Mouse (Mus musculus) gastrocnemius, postnatal 25 days (tissue): ENCODE measurements at regions not wholly inside any gene's neighbourhood (a gene's known extent, or its start where the extent isn't known, plus 50 kb on each side); places are given as distances from the start of the nearest gene placed in this dataset.
"Not testable (repeated sequence)": the region's sequence is repeated elsewhere in the genome, so short reads cannot be mapped to it uniquely, and the experiment has no call there.

Experiments
- DNase-seq: peaks from one replicate; pipeline ENCODE4 v3.0.0; 2022

- DNase-seq, result no peak
Measured at GRCm38 (mm10) chr3:22285904-22286303, 209.5 kb downstream of the Tbl1xr1 start.

- DNase-seq, result no peak
Measured at GRCm38 (mm10) chr3:22293466-22293865, 217.0 kb downstream of the Tbl1xr1 start.

- not testable (repeated sequence) for DNase-seq
Measured at GRCm38 (mm10) chr3:22294081-22294480, 217.6 kb downstream of the Tbl1xr1 start.

GRCm38 (mm10) chr3:22296925-22297324, 220.5 kb downstream of the Tbl1xr1 start:
- not testable (repeated sequence) for DNase-seq

GRCm38 (mm10) chr3:22297831-22298230, 221.4 kb downstream of the Tbl1xr1 start:
- not testable (repeated sequence) for DNase-seq

- DNase-seq, result no peak
Measured at GRCm38 (mm10) chr3:22300553-22300952, 224.1 kb downstream of the Tbl1xr1 start.

GRCm38 (mm10) chr3:22301991-22302517, 225.6 kb downstream of the Tbl1xr1 start:
- DNase-seq, result no peak

- no peak for DNase-seq
Measured at GRCm38 (mm10) chr3:22304145-22304544, 227.7 kb downstream of the Tbl1xr1 start.

GRCm38 (mm10) chr3:22306624-22307023, 230.2 kb downstream of the Tbl1xr1 start:
- no peak for DNase-seq

- peak; percentile 22 for DNase-seq
Measured at GRCm38 (mm10) chr3:22308962-22309361, 232.5 kb downstream of the Tbl1xr1 start.

GRCm38 (mm10) chr3:22316466-22317185, 240.2 kb downstream of the Tbl1xr1 start:
- DNase-seq, result no peak

GRCm38 (mm10) chr3:22320425-22320824, 244.0 kb downstream of the Tbl1xr1 start:
- DNase-seq, result not testable (repeated sequence)

GRCm38 (mm10) chr3:22331240-22331639, 254.8 kb downstream of the Tbl1xr1 start:
- no peak for DNase-seq
